Mouse (Mus musculus): ENCODE data around the gene Ccl27a. TPM values are rescaled to one million over a fixed set of nuclear protein-coding genes. Genes with fewer than 3 reads are reported as not detected.

Ccl27a gene
- polyA plus RNA-seq, 1 experiment from 2014 or later = 42.1 TPM

GRCm38 (mm10) chr4:41762099-41762687 is 11.9 kb downstream of the Ccl27a start:
- 20% methylated on average over 8 of the region's 8 CpGs for WGBS
- H3K4me3 ChIP-seq = peak overlapping the region; percentile 62
- peaks cover 30% of the 10 kb centered on the region for H3K36me3 ChIP-seq
- H3K27me3 ChIP-seq = no peaks in the 10 kb centered on the region
- H3K4me1 ChIP-seq = peaks cover 39% of the 10 kb centered on the region
- H3K4me2 ChIP-seq = peak overlapping the region; percentile 80
- ATAC-seq (ENCODE audit: insufficient number of reproducible peaks, low FRiP score, low TSS enrichment, low read depth) = peak; percentile 74
- H3K9ac ChIP-seq = 0 out of 2 replicates have a peak overlapping the region, but pooled peaks have one; percentile 7
- H3K27ac ChIP-seq = peak overlapping the region; percentile 94
- no peaks in the 10 kb centered on the region for H3K9me3 ChIP-seq

GRCm38 (mm10) chr4:41761680-41762079 is 12.4 kb downstream of the Ccl27a start:
- Histone ChIP-seq H3K27ac (peak overlapping the region; percentile 94), H3K4me2 (peak overlapping the region; percentile 80), H3K9ac (peak overlapping the region; percentile 56; the same call in 1 of the 2 replicates), H3K36me3 (peaks cover 27% of the 10 kb centered on the region), H3K27me3 (no peaks in the 10 kb centered on the region), H3K4me1 (peaks cover 40% of the 10 kb centered on the region), H3K9me3 (no peaks in the 10 kb centered on the region), H3K4me3 (peak overlapping the region; percentile 62)
- ATAC-seq (ENCODE audit: insufficient number of reproducible peaks, low FRiP score, low TSS enrichment, low read depth) = no peak

- H3K27me3 ChIP-seq = no peaks in the 10 kb centered on the region
- H3K4me2 ChIP-seq = peak overlapping the region; percentile 80
- peak overlapping the region; percentile 94 for H3K27ac ChIP-seq
- ATAC-seq (ENCODE audit: insufficient number of reproducible peaks, low FRiP score, low TSS enrichment, low read depth) = no peak
- H3K9ac ChIP-seq = peak overlapping the region; percentile 56
- H3K36me3 ChIP-seq = peaks cover 22% of the 10 kb centered on the region; the same call in 1 of the 2 replicates
- H3K4me1 ChIP-seq = peaks cover 46% of the 10 kb centered on the region
- peak overlapping the region; percentile 62 for H3K4me3 ChIP-seq
- no peaks in the 10 kb centered on the region for H3K9me3 ChIP-seq
- WGBS = 33% methylated on average over 4 of the region's 4 CpGs
Measured at GRCm38 (mm10) chr4:41760911-41761310, 13.1 kb downstream of the Ccl27a start.

GRCm38 (mm10) chr4:41760288-41760721 is 13.7 kb downstream of the Ccl27a start:
- Histone ChIP-seq H3K4me2 (peak overlapping the region; percentile 80), H3K9ac (peak overlapping the region; percentile 56), H3K9me3 (no peaks in the 10 kb centered on the region), H3K36me3 (peaks cover 18% of the 10 kb centered on the region; the same call in 1 of the 2 replicates), H3K27me3 (no peaks in the 10 kb centered on the region), H3K27ac (peak overlapping the region; percentile 94), H3K4me1 (peaks cover 46% of the 10 kb centered on the region), H3K4me3 (peak overlapping the region; percentile 62)
- ATAC-seq (ENCODE audit: insufficient number of reproducible peaks, low FRiP score, low TSS enrichment, low read depth) = peak; percentile 89
- 1% methylated on average over 15 of the region's 15 CpGs for WGBS

- Histone ChIP-seq H3K36me3 (peaks cover 18% of the 10 kb centered on the region; the same call in 1 of the 2 replicates), H3K27me3 (no peaks in the 10 kb centered on the region), H3K9me3 (no peaks in the 10 kb centered on the region), H3K27ac (peak overlapping the region; percentile 94), H3K4me3 (peak overlapping the region; percentile 62), H3K4me1 (peaks cover 51% of the 10 kb centered on the region), H3K9ac (no peak overlapping the region), H3K4me2 (peak overlapping the region; percentile 80)
- WGBS = 33% methylated on average over 6 of the region's 6 CpGs
- ATAC-seq (ENCODE audit: insufficient number of reproducible peaks, low FRiP score, low TSS enrichment, low read depth) = no peak
Measured at GRCm38 (mm10) chr4:41759656-41760287, 14.3 kb downstream of the Ccl27a start.

- no peak overlapping the region for H3K27ac ChIP-seq
- ATAC-seq (ENCODE audit: insufficient number of reproducible peaks, low FRiP score, low TSS enrichment, low read depth) = no peak
- H3K4me2 ChIP-seq = no peak overlapping the region
- peaks cover 18% of the 10 kb centered on the region; the same call in 1 of the 2 replicates for H3K36me3 ChIP-seq
- no peak overlapping the region for H3K4me3 ChIP-seq
- H3K9me3 ChIP-seq = no peaks in the 10 kb centered on the region
- 83% methylated on average over 9 of the region's 9 CpGs for WGBS
- peaks cover 54% of the 10 kb centered on the region for H3K4me1 ChIP-seq
- H3K27me3 ChIP-seq = no peaks in the 10 kb centered on the region
- H3K9ac ChIP-seq = no peak overlapping the region
Measured at GRCm38 (mm10) chr4:41759206-41759605, 14.8 kb downstream of the Ccl27a start.

GRCm38 (mm10) chr4:41758701-41759100 is 15.3 kb downstream of the Ccl27a start:
- no peak overlapping the region for H3K4me3 ChIP-seq
- 86% methylated on average over 4 of the region's 4 CpGs for WGBS
- no peak overlapping the region for H3K4me2 ChIP-seq
- H3K9ac ChIP-seq = no peak overlapping the region
- H3K27me3 ChIP-seq = no peaks in the 10 kb centered on the region
- H3K4me1 ChIP-seq = peaks cover 51% of the 10 kb centered on the region
- no peak overlapping the region for H3K27ac ChIP-seq
- no peaks in the 10 kb centered on the region for H3K9me3 ChIP-seq
- no peak for ATAC-seq (ENCODE audit: insufficient number of reproducible peaks, low FRiP score, low TSS enrichment, low read depth)
- peaks cover 18% of the 10 kb centered on the region; the same call in 1 of the 2 replicates for H3K36me3 ChIP-seq

- WGBS = 67% methylated on average over 11 of the region's 11 CpGs
Measured at GRCm38 (mm10) chr4:41758021-41758420, 16.0 kb downstream of the Ccl27a start.

GRCm38 (mm10) chr4:41757321-41757720 is 16.7 kb downstream of the Ccl27a start:
- Histone ChIP-seq H3K36me3 (peaks cover 18% of the 10 kb centered on the region; the same call in 1 of the 2 replicates), H3K27ac (no peak overlapping the region), H3K27me3 (no peaks in the 10 kb centered on the region), H3K4me3 (no peak overlapping the region), H3K4me1 (peaks cover 40% of the 10 kb centered on the region), H3K9me3 (no peaks in the 10 kb centered on the region), H3K9ac (no peak overlapping the region), H3K4me2 (no peak overlapping the region)
- ATAC-seq (ENCODE audit: insufficient number of reproducible peaks, low FRiP score, low TSS enrichment, low read depth) = no peak
- WGBS = 92% methylated on average over 13 of the region's 13 CpGs

More at GRCm38 (mm10) chr4:41758021-41758420, 16.0 kb downstream of the Ccl27a start:
- no peak overlapping the region for H3K9ac ChIP-seq
- H3K27me3 ChIP-seq = no peaks in the 10 kb centered on the region
- H3K4me2 ChIP-seq = no peak overlapping the region
- peaks cover 18% of the 10 kb centered on the region; the same call in 1 of the 2 replicates for H3K36me3 ChIP-seq
- H3K9me3 ChIP-seq = no peaks in the 10 kb centered on the region
- H3K4me1 ChIP-seq = peaks cover 47% of the 10 kb centered on the region
- H3K4me3 ChIP-seq = no peak overlapping the region
- ATAC-seq (ENCODE audit: insufficient number of reproducible peaks, low FRiP score, low TSS enrichment, low read depth) = no peak
- no peak overlapping the region for H3K27ac ChIP-seq

GRCm38 (mm10) chr4:41756440-41756839 is 17.6 kb downstream of the Ccl27a start:
- H3K36me3 ChIP-seq = peaks cover 18% of the 10 kb centered on the region; the same call in 1 of the 2 replicates
- H3K9ac ChIP-seq = peak overlapping the region; percentile 18; the same call in 1 of the 2 replicates
- peak overlapping the region; percentile 29; the same call in 1 of the 2 replicates for H3K27ac ChIP-seq
- H3K4me3 ChIP-seq = peak overlapping the region; percentile 78
- H3K27me3 ChIP-seq = no peaks in the 10 kb centered on the region
- no peak for ATAC-seq (ENCODE audit: insufficient number of reproducible peaks, low FRiP score, low TSS enrichment, low read depth)
- peaks cover 32% of the 10 kb centered on the region for H3K4me1 ChIP-seq
- 75% methylated on average over 8 of the region's 8 CpGs for WGBS
- no peaks in the 10 kb centered on the region for H3K9me3 ChIP-seq
- H3K4me2 ChIP-seq = peak overlapping the region; percentile 87

GRCm38 (mm10) chr4:41755338-41756305 is 18.4 kb downstream of the Ccl27a start, which contains the start of gene Sigmar1:
Sigmar1 (minus strand) TSS chr4:41756157.
- Histone ChIP-seq H3K36me3 (peaks cover 18% of the 10 kb centered on the region; the same call in 1 of the 2 replicates), H3K4me2 (peak within 1 kb of the TSS; percentile 87), H3K27ac (peak within 1 kb of the TSS; percentile 91), H3K9ac (peak within 1 kb of the TSS; percentile 68), H3K9me3 (no peaks in the 10 kb centered on the region), H3K4me1 (peaks cover 23% of the 10 kb centered on the region), H3K27me3 (no peaks in the 10 kb centered on the region), H3K4me3 (peak within 1 kb of the TSS; percentile 78)
- ATAC-seq (ENCODE audit: insufficient number of reproducible peaks, low FRiP score, low TSS enrichment, low read depth) = peak; percentile 49
- WGBS = under 1% methylated on average over 57 of the region's 57 CpGs
